ENCODE assay signal across 12 mouse cellular contexts in genomic region chr17:74670031-74670430, GRCm38 (mm10).
"Had no signal": no experiment of that assay in that cellular context is flagged by ENCODE, and none has a peak within 500 bp of the region (broad histone marks: within the 10 kb centered on the region; RNA-seq: fewer than 3 reads in every experiment).

No protein-coding gene starts in this region.

- H3K27me3 ChIP-seq: liver, embryonic 12.5 days; midbrain, embryonic 12.5 days; stomach, embryonic 15.5 days had no signal

- H3K9ac ChIP-seq: liver, embryonic 12.5 days; liver, postnatal 0 days; midbrain, embryonic 12.5 days; stomach, embryonic 15.5 days had no signal

- H3K27ac ChIP-seq: layer of hippocampus, adult 2 months; limb, embryonic 10.5 days; liver, embryonic 12.5 days; midbrain, embryonic 12.5 days; stomach, embryonic 15.5 days had no signal

- H3K4me1 ChIP-seq: limb, embryonic 10.5 days; liver, embryonic 12.5 days; midbrain, embryonic 12.5 days; stomach, embryonic 15.5 days had no signal

- H3K4me2 ChIP-seq: liver, embryonic 12.5 days; midbrain, embryonic 12.5 days; stomach, embryonic 15.5 days had no signal

- H3K9me3 ChIP-seq: limb, embryonic 10.5 days; liver, embryonic 12.5 days; midbrain, embryonic 12.5 days; stomach, embryonic 15.5 days had no signal

- DNase-seq: kidney, adult 8-10 months; kidney, postnatal 36 days; liver, postnatal 0 days; right cerebral cortex, postnatal 14 days; thymus, postnatal 4 days had no signal

- H3K4me3 ChIP-seq: layer of hippocampus, adult 2 months; limb, embryonic 10.5 days; liver, embryonic 12.5 days; midbrain, embryonic 12.5 days; stomach, embryonic 15.5 days had no signal

- ATAC-seq: intestine, embryonic 16.5 days; liver, embryonic 12.5 days; liver, postnatal 0 days; midbrain, embryonic 16.5 days had no signal
